Mouse (Mus musculus) gastrocnemius, postnatal 36 days (tissue): ENCODE data around the gene Dbndd1. TPM values are rescaled to one million over a fixed set of nuclear protein-coding genes. Genes with fewer than 3 reads are reported as not detected.
"Not testable (repeated sequence)": the region's sequence is repeated elsewhere in the genome, so short reads cannot be mapped to it uniquely, and the experiment has no call there.

Source experiments
- DNase-seq, 2 experiments: peaks; one replicate each; pipeline ENCODE4 v3.0.0; 2022
- intact Hi-C: fragments of 180-260 bp; cut with DNase I; formaldehyde crosslinking; loops from one replicate; pipeline ENCODE4 v1.15.1; 2025
- total RNA-seq, 2 experiments: library from RNA; stranded (reverse); gene quantifications; 2 replicates each; pipeline ENCODE4 v1.2.3; 2021

Gene Dbndd1
- total RNA-seq, 2 experiments from 2014 or later = not detected

- intact Hi-C loops = no loop called here
- no peak for DNase-seq
Measured at GRCm38 (mm10) chr8:123498963-123499362, 16.3 kb downstream of the Dbndd1 start.

- DNase-seq = no peak
- intact Hi-C loops = no loop called here
Measured at GRCm38 (mm10) chr8:123497699-123498098, 17.6 kb downstream of the Dbndd1 start.

- DNase-seq = no peak
- intact Hi-C loops = no loop called here
Measured at GRCm38 (mm10) chr8:123492898-123493297, 22.4 kb downstream of the Dbndd1 start.

GRCm38 (mm10) chr8:123491280-123492075 lies 23.8 kb downstream of the Dbndd1 start:
- DNase-seq = no peak
- intact Hi-C loops = no loop called here

GRCm38 (mm10) chr8:123482627-123483026 lies 32.6 kb downstream of the Dbndd1 start:
- intact Hi-C loops = no loop called here
- DNase-seq = no peak

DNA sequence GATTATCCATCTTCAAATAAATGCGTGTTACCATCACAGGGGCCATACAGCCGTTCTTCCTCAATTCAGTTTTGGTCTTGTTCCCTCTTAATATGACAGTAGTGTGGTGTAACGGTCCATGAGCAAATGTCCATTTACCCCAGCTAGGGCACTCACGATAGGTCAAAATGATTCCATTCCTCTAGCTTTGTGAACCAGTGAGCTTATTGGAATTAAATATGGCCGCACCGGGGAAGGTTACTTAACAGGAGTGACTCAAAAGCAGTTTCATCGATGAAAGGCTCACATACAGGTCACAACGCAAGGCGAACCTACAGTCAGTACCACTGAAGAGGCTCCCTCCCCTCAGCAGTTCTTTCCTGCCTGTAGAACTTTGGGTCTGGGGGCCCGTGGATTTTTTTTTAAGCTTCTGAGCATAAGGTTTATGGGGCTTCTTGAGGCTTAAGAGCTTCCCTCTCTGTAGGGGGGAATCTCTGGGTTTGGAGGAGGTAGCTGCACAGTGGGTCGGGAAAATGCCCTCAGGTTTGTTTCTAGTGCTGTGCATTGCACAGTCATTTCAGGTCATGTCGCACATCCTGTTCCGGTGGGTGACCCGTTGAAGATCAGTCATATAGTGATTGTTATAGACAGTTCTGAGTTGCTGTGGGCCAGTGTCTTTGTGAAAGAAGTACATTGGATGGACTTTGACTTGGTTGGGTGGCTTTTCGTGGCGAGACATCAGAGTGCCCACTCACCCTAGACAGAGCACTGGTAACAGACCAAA lies 36.6 kb downstream of the Dbndd1 start:
- no peak for DNase-seq
- intact Hi-C loops = no loop called here

DNA sequence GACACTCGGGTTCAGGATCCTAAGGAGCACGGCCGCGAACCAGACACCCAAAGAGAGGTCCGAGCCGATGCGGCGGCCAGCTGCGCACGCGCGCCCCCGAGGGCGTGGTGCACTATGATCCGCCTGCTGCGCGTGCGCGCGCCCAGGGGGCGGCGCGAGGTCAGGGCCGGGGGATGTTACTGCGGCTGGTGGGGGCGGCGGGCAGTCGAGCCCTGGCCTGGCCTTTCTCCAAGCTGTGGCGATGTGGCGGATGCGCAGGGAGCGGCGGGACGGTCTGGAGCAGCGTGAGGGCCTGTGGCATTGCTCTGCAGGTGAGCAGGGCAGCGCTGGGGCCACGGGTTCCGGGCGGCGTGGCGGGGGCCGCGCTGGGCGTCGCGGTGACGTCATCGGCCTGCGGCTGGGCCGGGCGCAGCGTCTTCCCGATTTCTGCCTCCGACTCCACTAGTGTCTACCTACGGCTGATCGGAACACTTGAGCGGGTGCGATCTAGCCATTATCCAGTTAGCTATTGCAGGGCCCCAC lies 37.5 kb downstream of the Dbndd1 start, which contains the start of gene Afg3l1:
TSS of gene Afg3l1 (plus strand) at position 167 of the 522 bp plus-strand sequence.
- intact Hi-C loops = no loop called here
- peak; percentile 91 to 96 for DNase-seq

GRCm38 (mm10) chr8:123476911-123477736 lies 38.1 kb downstream of the Dbndd1 start:
- intact Hi-C loops = no loop called here
- no peak for DNase-seq

DNA sequence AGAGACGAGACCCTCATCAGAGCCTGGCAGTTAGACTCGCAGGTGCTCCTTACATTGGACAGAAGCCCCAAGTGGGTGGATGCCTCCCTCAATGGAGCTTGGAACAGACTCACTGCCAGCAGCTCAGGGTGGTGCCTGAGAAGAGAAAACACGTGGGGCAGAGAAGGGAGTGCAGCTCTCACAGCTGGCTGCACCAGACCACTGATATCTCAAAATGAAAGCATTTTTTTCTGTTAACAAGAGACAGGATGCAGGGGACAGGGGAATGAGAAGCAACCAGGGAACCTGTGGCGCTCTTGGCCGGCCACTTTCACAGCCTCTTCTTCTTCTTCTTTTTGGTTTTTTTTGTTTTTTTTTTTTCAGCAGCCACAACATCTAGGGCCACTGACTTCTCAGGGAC lies 40.7 kb downstream of the Dbndd1 start:
- intact Hi-C loops, DNase-seq: not testable (repeated sequence)

GRCm38 (mm10) chr8:123472991-123473390 lies 42.3 kb downstream of the Dbndd1 start:
- intact Hi-C loops, DNase-seq: not testable (repeated sequence)

- DNase-seq = no peak
- intact Hi-C loops = no loop called here
Measured at GRCm38 (mm10) chr8:123467476-123467875, 47.8 kb downstream of the Dbndd1 start.

DNA sequence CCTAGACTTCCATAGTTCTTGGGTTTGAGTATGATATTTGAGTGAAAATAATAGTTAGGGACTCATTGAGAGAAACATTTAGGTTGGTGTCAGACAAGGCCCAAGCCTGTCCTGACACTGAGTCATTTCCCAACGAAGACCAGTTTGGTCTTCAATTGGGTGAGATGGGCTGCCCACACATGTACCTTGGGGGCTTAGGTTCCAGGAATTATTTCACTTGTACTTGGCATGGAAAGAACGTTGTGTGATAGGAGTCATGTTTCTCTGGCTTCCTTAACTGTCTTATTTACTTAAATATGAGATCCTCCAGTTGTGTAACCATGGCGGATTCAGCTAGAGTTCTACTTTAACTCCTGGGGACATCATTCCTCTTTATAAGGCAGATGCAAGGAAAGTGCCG lies 51.6 kb downstream of the Dbndd1 start:
- intact Hi-C loops = no loop called here
- DNase-seq = no peak

Other genes with a start within 250 kb of the Dbndd1 start
- gene Fanca, start 196.9 kb downstream of the Dbndd1 start, total RNA-seq = under 1 TPM; 0.28 to 0.42 TPM
- gene Spire2, start 182.8 kb downstream of the Dbndd1 start, total RNA-seq = under 1 TPM in 1 of 2 experiments, not detected in 1; 0.27 TPM
- gene Tcf25, start 141.7 kb downstream of the Dbndd1 start, total RNA-seq = 100 to 1,000 TPM; 136 to 137 TPM
- not detected for gene Mc1r, start 108.4 kb downstream of the Dbndd1 start, total RNA-seq
- gene Tubb3, start 104.0 kb downstream of the Dbndd1 start, total RNA-seq = under 1 TPM in 1 of 2 experiments, not detected in 1; 0.20 TPM
- gene Def8, start 91.9 kb downstream of the Dbndd1 start, total RNA-seq = 10 to 100 TPM; 35.7 to 40.3 TPM
- gene Afg3l1, start 37.6 kb downstream of the Dbndd1 start, total RNA-seq = 10 to 100 TPM; 34.6 to 38.2 TPM
- gene Gas8, start 3.4 kb upstream of the Dbndd1 start, total RNA-seq = 1 to 10 TPM; 3.7 to 4.6 TPM
- gene Rhou, start 138.5 kb upstream of the Dbndd1 start, total RNA-seq = 10 to 100 TPM; 12.8 to 14.7 TPM